Mouse (Mus musculus) kidney, adult 2 months (tissue): ENCODE data around the gene Tgtp2. TPM values are rescaled to one million over a fixed set of nuclear protein-coding genes. Genes with fewer than 3 reads are reported as not detected.

Source experiments
- DNase-seq: peaks from one replicate; pipeline ENCODE4 v3.0.0; 2021
- H3K27ac ChIP-seq: fragments of 200-500 bp; 2 replicates; pipeline ENCODE4 v1.5.1; 2012; ENCODE audit warnings: low read depth, low read length, control low read depth, inconsistent platforms; ENCODE audit not compliant: insufficient read depth
- H3K27me3 ChIP-seq: fragments of 200-500 bp; replicated peaks from 2 replicates; pipeline ENCODE4 v1.6.1; 2012; ENCODE audit warnings: mild to moderate bottlenecking, moderate library complexity, low read length, inconsistent platforms; ENCODE audit not compliant: control insufficient read depth, insufficient read depth
- H3K36me3 ChIP-seq: fragments of 200-500 bp; 2 replicates; pipeline ENCODE4 v1.6.1; 2012; ENCODE audit warnings: mild to moderate bottlenecking, moderate library complexity, low read length, inconsistent platforms; ENCODE audit not compliant: control insufficient read depth, insufficient read depth
- H3K4me1 ChIP-seq: fragments of 200-500 bp; 2 replicates; pipeline ENCODE4 v1.6.1; 2011; ENCODE audit warnings: low read length; ENCODE audit not compliant: control insufficient read depth, insufficient read depth
- H3K4me3 ChIP-seq: fragments of 200-500 bp; 2 replicates; pipeline ENCODE4 v1.5.1; 2011; ENCODE audit warnings: mild to moderate bottlenecking, low read depth, low read length, control low read depth; ENCODE audit not compliant: insufficient read depth
- CTCF ChIP-seq: fragments of 200-500 bp; conservative IDR thresholded peaks from 2 replicates; pipeline ENCODE4 v1.5.1; 2011; ENCODE audit warnings: low read depth, mild to moderate bottlenecking, control low read depth, low read length, moderate library complexity, mixed read lengths; ENCODE audit not compliant: insufficient read depth, insufficient read length
- POLR2A ChIP-seq: fragments of 200-500 bp; IDR thresholded peaks from one replicate; pipeline ENCODE4 v1.6.1; 2011; ENCODE audit warnings: low read depth, low read length, control low read depth
- WGBS: fragments of 180-500 bp; shearing (Covaris S2); methylation state at CpG from one replicate; pipeline ENCODE4 v1.1.7; 2018; 5-methylcytosine and 5-hydroxymethylcytosine counted together
- polyA plus RNA-seq: library from polyadenylated mRNA; depleted of rRNA; stranded (reverse); fragments of >200 nt; gene quantifications from 2 replicates; pipeline ENCODE4 v1.2.3, GENCODE M21; 2012

Tgtp2 gene
- polyA plus RNA-seq, 1 experiment = 15.1 TPM

- Histone ChIP-seq H3K27ac (peak overlapping the region; percentile 65), H3K36me3 (no peaks in the 10 kb centered on the region), H3K4me3 (no peak overlapping the region), H3K4me1 (peaks cover 32% of the 10 kb centered on the region), H3K27me3 (no peaks in the 10 kb centered on the region)
- no peak for TF ChIP-seq POLR2A
- TF ChIP-seq CTCF = peak; percentile 42
- WGBS = 25% methylated on average over 3 of the region's 3 CpGs
- DNase-seq = peak; percentile 66
Measured at GRCm38 (mm10) chr11:49084875-49085274, 20.9 kb upstream of the Tgtp2 start.

- WGBS = 63% methylated on average over 1 of the region's 1 CpGs
- H3K4me3 ChIP-seq = no peak overlapping the region
- H3K36me3 ChIP-seq = no peaks in the 10 kb centered on the region
- H3K27me3 ChIP-seq = no peaks in the 10 kb centered on the region
- peak overlapping the region; percentile 65 for H3K27ac ChIP-seq
- TF ChIP-seq POLR2A (no peak), CTCF (no peak)
- peaks cover 34% of the 10 kb centered on the region for H3K4me1 ChIP-seq
- DNase-seq = no peak
Measured at GRCm38 (mm10) chr11:49084385-49084784, 20.4 kb upstream of the Tgtp2 start.

- H3K36me3 ChIP-seq = no peaks in the 10 kb centered on the region
- no peak overlapping the region for H3K4me3 ChIP-seq
- no peak overlapping the region for H3K27ac ChIP-seq
- peaks cover 31% of the 10 kb centered on the region for H3K4me1 ChIP-seq
- H3K27me3 ChIP-seq = no peaks in the 10 kb centered on the region
- no peak for TF ChIP-seq POLR2A
- TF ChIP-seq CTCF = no peak
- 85% methylated on average over 3 of the region's 3 CpGs for WGBS
- DNase-seq = no peak
Measured at GRCm38 (mm10) chr11:49083808-49084207, 19.8 kb upstream of the Tgtp2 start.

- Histone ChIP-seq H3K27ac (peak overlapping the region; percentile 41; the same call in 1 of the 2 replicates), H3K27me3 (no peaks in the 10 kb centered on the region), H3K36me3 (no peaks in the 10 kb centered on the region), H3K4me3 (no peak overlapping the region), H3K4me1 (peaks cover 31% of the 10 kb centered on the region)
- no peak for DNase-seq
- TF ChIP-seq POLR2A (no peak), CTCF (no peak)
- WGBS = 83% methylated on average over 1 of the region's 1 CpGs
Measured at GRCm38 (mm10) chr11:49083146-49083545, 19.1 kb upstream of the Tgtp2 start.

- 33% methylated on average over 3 of the region's 3 CpGs for WGBS
- Histone ChIP-seq H3K27me3 (no peaks in the 10 kb centered on the region), H3K27ac (peak overlapping the region; percentile 97), H3K4me1 (peaks cover 34% of the 10 kb centered on the region), H3K4me3 (no peak overlapping the region), H3K36me3 (no peaks in the 10 kb centered on the region)
- no peak for TF ChIP-seq POLR2A
- no peak for TF ChIP-seq CTCF
- peak; percentile 86 for DNase-seq
Measured at GRCm38 (mm10) chr11:49081886-49082285, 17.9 kb upstream of the Tgtp2 start.

DNA sequence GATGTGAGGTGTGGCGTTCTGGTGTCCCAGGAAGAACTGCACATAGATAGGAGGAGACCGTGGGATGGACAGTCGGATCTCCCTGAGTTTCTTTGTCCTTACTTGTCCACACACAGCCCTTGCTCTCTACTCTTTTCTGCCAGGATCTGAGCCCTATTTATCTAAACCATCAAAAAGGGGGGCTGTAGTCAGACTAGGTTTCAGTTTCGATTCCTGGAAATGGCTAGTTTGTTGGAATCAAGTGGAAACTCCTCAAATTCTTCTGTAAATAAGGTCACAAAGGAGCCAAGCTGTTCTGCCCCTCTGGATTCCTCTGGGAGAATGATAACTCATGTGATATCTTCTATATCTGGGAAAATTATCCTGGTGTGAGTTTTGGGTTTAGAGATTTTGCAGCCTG is 17.4 kb upstream of the Tgtp2 start:
- peak; percentile 77 for DNase-seq
- no peaks in the 10 kb centered on the region for H3K36me3 ChIP-seq
- no peak for TF ChIP-seq POLR2A
- no peak for TF ChIP-seq CTCF
- H3K4me3 ChIP-seq = no peak overlapping the region
- no peaks in the 10 kb centered on the region for H3K27me3 ChIP-seq
- peak overlapping the region; percentile 97 for H3K27ac ChIP-seq
- H3K4me1 ChIP-seq = peaks cover 31% of the 10 kb centered on the region
- 45% methylated on average over 4 of the region's 4 CpGs for WGBS

DNA sequence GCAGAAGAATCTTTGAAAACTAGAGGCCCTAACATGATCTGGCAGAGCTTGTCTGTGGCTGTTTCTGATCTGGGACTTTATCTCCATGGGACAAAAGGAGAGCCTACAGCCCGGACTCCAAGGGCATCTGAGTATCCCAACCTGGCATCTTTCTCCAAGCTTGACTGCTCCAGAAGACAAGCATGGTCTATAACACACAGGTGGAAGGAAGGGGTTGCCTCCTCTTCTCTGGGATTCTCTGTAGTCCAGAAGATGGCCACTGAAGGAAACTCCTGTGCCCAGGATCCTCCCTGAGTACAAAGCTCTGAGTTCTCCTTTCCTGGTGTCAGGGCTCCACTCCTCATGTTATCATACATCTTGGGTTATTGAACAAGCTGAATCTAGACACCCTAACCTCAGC is 16.6 kb upstream of the Tgtp2 start:
- H3K27ac ChIP-seq = peak overlapping the region; percentile 97
- H3K4me3 ChIP-seq = no peak overlapping the region
- no peak for DNase-seq
- no peak for TF ChIP-seq CTCF
- TF ChIP-seq POLR2A = no peak
- no peaks in the 10 kb centered on the region for H3K36me3 ChIP-seq
- H3K4me1 ChIP-seq = peaks cover 31% of the 10 kb centered on the region
- WGBS = 75% methylated on average over 1 of the region's 1 CpGs
- no peaks in the 10 kb centered on the region for H3K27me3 ChIP-seq
